In the genomic region with DNA sequence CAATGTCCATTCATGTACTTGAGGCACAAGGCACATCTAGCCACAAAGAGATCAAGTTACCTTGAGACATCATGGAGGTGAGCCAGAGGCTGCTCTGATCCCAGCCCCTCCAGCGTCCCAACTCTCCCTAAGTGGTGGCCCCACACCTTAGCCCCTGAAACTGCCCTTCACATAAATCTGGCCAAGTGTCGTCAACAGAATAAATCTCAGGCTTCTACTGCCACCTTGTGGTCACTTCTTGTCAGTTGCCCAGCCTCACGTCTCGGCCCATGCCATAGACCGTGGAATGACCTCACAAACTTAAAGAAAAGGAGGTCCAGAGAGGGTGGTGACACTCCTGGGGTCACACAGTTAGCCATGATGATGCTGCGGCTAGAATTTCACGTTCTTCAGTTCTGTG, we compare ENCODE assay signal across 8 mouse cellular contexts.
A peak's percentile ranks its signal among the peaks of the same experiment; 100 is the strongest.
DNase-seq lines count a peak whose midpoint lies in the region; ATAC-seq and TF ChIP-seq lines count a peak whose summit lies in the region.

No protein-coding gene starts in this region.

- no peaks in the 10 kb centered on the region for H3K79me3 ChIP-seq in C2C12 (ENCODE audit: low read depth)

- no peaks in the 10 kb centered on the region for H3K9me3 ChIP-seq in embryonic facial prominence, embryonic 12.5 days
- H3K9me3 ChIP-seq in heart, embryonic 16.5 days (replicated peaks; ENCODE audit: control insufficient read depth, low read length), result no peaks in the 10 kb centered on the region
- H3K9me3 ChIP-seq in liver, embryonic 11.5 days (ENCODE audit: control insufficient read depth, low read length), result no peaks in the 10 kb centered on the region

- H3K27ac ChIP-seq in embryonic facial prominence, embryonic 12.5 days, result no peak overlapping the region
- no peak overlapping the region for H3K27ac ChIP-seq in heart, embryonic 16.5 days (ENCODE audit: low read length)
- no peak overlapping the region for H3K27ac ChIP-seq in liver, embryonic 11.5 days (ENCODE audit: low read depth, low read length)

- TF ChIP-seq CTCF in C2C12 (IDR thresholded peaks at IDR 0.05; ENCODE audit: control insufficient read depth, insufficient read depth, insufficient read length), result peak; percentile 15

- H3ac ChIP-seq in C2C12 (ENCODE audit: control insufficient read depth, insufficient read length, low read depth), result no peak overlapping the region

- H3K36me3 ChIP-seq in C2C12 (ENCODE audit: control insufficient read depth, insufficient read depth), result no peaks in the 10 kb centered on the region
- H3K36me3 ChIP-seq in embryonic facial prominence, embryonic 12.5 days, result no peaks in the 10 kb centered on the region
- H3K36me3 ChIP-seq in heart, embryonic 16.5 days (ENCODE audit: control insufficient read depth, insufficient read depth), result no peaks in the 10 kb centered on the region
- no peaks in the 10 kb centered on the region for H3K36me3 ChIP-seq in liver, embryonic 11.5 days (ENCODE audit: control insufficient read depth, insufficient read depth, low read length)

- H3K4me2 ChIP-seq in embryonic facial prominence, embryonic 12.5 days (replicated peaks), result no peak overlapping the region
- no peak overlapping the region for H3K4me2 ChIP-seq in heart, embryonic 16.5 days (ENCODE audit: low read depth, low read length)
- H3K4me2 ChIP-seq in liver, embryonic 11.5 days, result no peak overlapping the region

- no peaks in the 10 kb centered on the region for H3K79me2 ChIP-seq in C2C12 (ENCODE audit: control insufficient read depth, insufficient read depth)

- peaks cover 16% of the 10 kb centered on the region for H3K27me3 ChIP-seq in C2C12 (ENCODE audit: control insufficient read depth, insufficient read depth, insufficient read length)
- no peaks in the 10 kb centered on the region for H3K27me3 ChIP-seq in embryonic facial prominence, embryonic 12.5 days
- no peaks in the 10 kb centered on the region for H3K27me3 ChIP-seq in heart, embryonic 16.5 days (ENCODE audit: control insufficient read depth, insufficient read depth, low read length)
- no peaks in the 10 kb centered on the region for H3K27me3 ChIP-seq in liver, embryonic 11.5 days (replicated peaks; ENCODE audit: control insufficient read depth, insufficient read depth, low read length)

- DNase-seq in adrenal gland, postnatal 25 days, result peak; percentile 36
- peak; percentile 68 for DNase-seq in kidney, postnatal 14 days
- peak; percentile 52 for DNase-seq in liver, embryonic 11.5 days (ENCODE audit: low spot score)
- peak; percentile 57 for DNase-seq in thymus, postnatal 0 days (ENCODE audit: low spot score)

- H3K4me1 ChIP-seq in embryonic facial prominence, embryonic 12.5 days, result no peaks in the 10 kb centered on the region
- no peaks in the 10 kb centered on the region for H3K4me1 ChIP-seq in heart, embryonic 16.5 days (ENCODE audit: control insufficient read depth, insufficient read depth, low read length)
- H3K4me1 ChIP-seq in liver, embryonic 11.5 days (replicated peaks; ENCODE audit: control insufficient read depth, insufficient read depth, low read length), result no peaks in the 10 kb centered on the region

- no peak overlapping the region for H3K4me3 ChIP-seq in C2C12 (ENCODE audit: insufficient read depth, poor library complexity, severe bottlenecking)
- no peak overlapping the region for H3K4me3 ChIP-seq in embryonic facial prominence, embryonic 12.5 days
- H3K4me3 ChIP-seq in heart, embryonic 16.5 days (ENCODE audit: low read length), result no peak overlapping the region
- H3K4me3 ChIP-seq in liver, embryonic 11.5 days (ENCODE audit: low read depth, low read length), result no peak overlapping the region

- 5% methylated on average over 7 of the region's 7 CpGs for whole genome bisulfite sequencing in embryonic facial prominence, embryonic 12.5 days
- WGBS in heart, embryonic 16.5 days, result 7% methylated on average over 7 of the region's 7 CpGs
- WGBS in liver, embryonic 11.5 days, result 6% methylated on average over 7 of the region's 7 CpGs

- no peak overlapping the region for H3K9ac ChIP-seq in embryonic facial prominence, embryonic 12.5 days
- no peak overlapping the region for H3K9ac ChIP-seq in heart, embryonic 16.5 days (ENCODE audit: low read length)
- H3K9ac ChIP-seq in liver, embryonic 11.5 days (ENCODE audit: low read depth, low read length), result no peak overlapping the region

- peak; percentile 53; the same call in 1 of the 2 replicates for ATAC-seq in embryonic facial prominence, embryonic 12.5 days (ENCODE audit: insufficient number of reproducible peaks, insufficient read depth, low FRiP score, low TSS enrichment)
- ATAC-seq in heart, embryonic 16.5 days (replicated peaks; ENCODE audit: extremely low read depth, insufficient read depth, low FRiP score), result peak; percentile 63
- no peak for ATAC-seq in liver, embryonic 11.5 days (replicated peaks; ENCODE audit: low FRiP score)
- peak; percentile 73 for ATAC-seq in neutrophil, adult 5-6 weeks (ENCODE audit: extremely low read depth, insufficient number of reproducible peaks, low FRiP score, poor library complexity, severe bottlenecking)

TF ChIP-seq in C2C12, 6 proteins besides CTCF, POLR2A, EP300 and RAD21:
- TF ChIP-seq CEBPB (IDR thresholded peaks at IDR 0.05; ENCODE audit: low read depth) (no peak), MYOD1 (IDR thresholded peaks at IDR 0.05; ENCODE audit: control insufficient read depth, insufficient read length, low read depth) (no peak), MYOG (IDR thresholded peaks at IDR 0.05; ENCODE audit: control insufficient read depth, extremely low read depth, insufficient read length) (no peak), FOSL1 (IDR thresholded peaks at IDR 0.05; ENCODE audit: insufficient read depth, low read length, poor library complexity, severe bottlenecking) (no peak), USF1 (IDR thresholded peaks at IDR 0.05; ENCODE audit: low read depth) (no peak), MAX (IDR thresholded peaks at IDR 0.05) (no peak)
